Mouse (Mus musculus): ENCODE measurements around the gene Ptbp2. TPM values are rescaled to one million over a fixed set of nuclear protein-coding genes. Genes with fewer than 3 reads are reported as not detected.

Gene Ptbp2
- total RNA-seq, 2 experiments from 2014 or later = 35.8 to 60.3 TPM

GRCm38 (mm10) chr3:119684741-119685140 lies 99.5 kb downstream of the Ptbp2 start:
- DNase-seq = no peak

Small RNA genes lying within 50 kb of the gene (microRNA-seq; reads per million reads assigned to microRNA genes)
- not detected for gene Gm24744
